Mouse (Mus musculus) kidney, adult 2 months (tissue): Measurements from ENCODE around the gene Espl1.

Source experiments
- CTCF ChIP-seq: fragments of 200-500 bp; conservative IDR thresholded peaks from 2 replicates; pipeline ENCODE4 v1.5.1; 2011; ENCODE audit warnings: low read depth, mild to moderate bottlenecking, control low read depth, low read length, moderate library complexity, mixed read lengths; ENCODE audit not compliant: insufficient read depth, insufficient read length
- POLR2A ChIP-seq: fragments of 200-500 bp; IDR thresholded peaks from one replicate; pipeline ENCODE4 v1.6.1; 2011; ENCODE audit warnings: low read depth, low read length, control low read depth

GRCm38 (mm10) chr15:102346444-102346843, 50.4 kb downstream of the Espl1 start:
- no peak for TF ChIP-seq CTCF
- no peak for TF ChIP-seq POLR2A
